Mouse (Mus musculus) frontal cortex, postnatal 25 days (tissue): ENCODE measurements around the gene Pde4d.

ENCODE experiments used
- DNase-seq, 2 experiments: peaks; one replicate each; pipeline ENCODE4 v3.0.0; 2022; ENCODE audit warnings: low spot score in 2 of 2

Pde4d gene

GRCm38 (mm10) chr13:108489825-108490224 lies 40.1 kb downstream of the Pde4d start:
- DNase-seq, result no peak

- no peak for DNase-seq
Measured at GRCm38 (mm10) chr13:108490872-108491271, 41.1 kb downstream of the Pde4d start.

GRCm38 (mm10) chr13:108492886-108493285 lies 43.1 kb downstream of the Pde4d start:
- DNase-seq, result no peak

GRCm38 (mm10) chr13:108494365-108494764 lies 44.6 kb downstream of the Pde4d start:
- DNase-seq, result no peak

- DNase-seq, result no peak
Measured at GRCm38 (mm10) chr13:108497768-108498167, 48.0 kb downstream of the Pde4d start.

- no peak for DNase-seq
Measured at GRCm38 (mm10) chr13:108498247-108498743, 48.5 kb downstream of the Pde4d start.

GRCm38 (mm10) chr13:108498773-108499313 lies 49.1 kb downstream of the Pde4d start:
- DNase-seq, result no peak

GRCm38 (mm10) chr13:108501386-108501785 lies 51.6 kb downstream of the Pde4d start:
- no peak for DNase-seq

GRCm38 (mm10) chr13:108524548-108524947 lies 74.8 kb downstream of the Pde4d start:
- DNase-seq, result no peak

- DNase-seq, result no peak
Measured at GRCm38 (mm10) chr13:108524969-108525368, 75.2 kb downstream of the Pde4d start.

- DNase-seq, result no peak
Measured at GRCm38 (mm10) chr13:108526258-108527007, 76.7 kb downstream of the Pde4d start.

GRCm38 (mm10) chr13:108527090-108527770 lies 77.5 kb downstream of the Pde4d start:
- DNase-seq, result no peak

GRCm38 (mm10) chr13:108528343-108528742 lies 78.6 kb downstream of the Pde4d start:
- DNase-seq, result no peak

- no peak for DNase-seq
Measured at GRCm38 (mm10) chr13:108532875-108533274, 83.1 kb downstream of the Pde4d start.

- no peak for DNase-seq
Measured at GRCm38 (mm10) chr13:108536436-108536835, 86.7 kb downstream of the Pde4d start.

GRCm38 (mm10) chr13:108536951-108537350 lies 87.2 kb downstream of the Pde4d start:
- no peak for DNase-seq

- no peak for DNase-seq
Measured at GRCm38 (mm10) chr13:108538760-108539369, 89.1 kb downstream of the Pde4d start.

- no peak for DNase-seq
Measured at GRCm38 (mm10) chr13:108541488-108541887, 91.7 kb downstream of the Pde4d start.

GRCm38 (mm10) chr13:108542342-108542761 lies 92.6 kb downstream of the Pde4d start:
- DNase-seq, result no peak

- no peak for DNase-seq
Measured at GRCm38 (mm10) chr13:108552288-108552687, 102.5 kb downstream of the Pde4d start.

- DNase-seq, result no peak
Measured at GRCm38 (mm10) chr13:108552995-108553394, 103.2 kb downstream of the Pde4d start.

GRCm38 (mm10) chr13:108554901-108555300 lies 105.2 kb downstream of the Pde4d start:
- DNase-seq, result no peak
